Mouse (Mus musculus): ENCODE data around the gene Xirp1. TPM values are rescaled to one million over a fixed set of nuclear protein-coding genes. Genes with fewer than 3 reads are reported as not detected.

Xirp1 gene
- 0.04 TPM in 2 replicates for polyA plus RNA-seq (2012; rRNA removed)

DNA sequence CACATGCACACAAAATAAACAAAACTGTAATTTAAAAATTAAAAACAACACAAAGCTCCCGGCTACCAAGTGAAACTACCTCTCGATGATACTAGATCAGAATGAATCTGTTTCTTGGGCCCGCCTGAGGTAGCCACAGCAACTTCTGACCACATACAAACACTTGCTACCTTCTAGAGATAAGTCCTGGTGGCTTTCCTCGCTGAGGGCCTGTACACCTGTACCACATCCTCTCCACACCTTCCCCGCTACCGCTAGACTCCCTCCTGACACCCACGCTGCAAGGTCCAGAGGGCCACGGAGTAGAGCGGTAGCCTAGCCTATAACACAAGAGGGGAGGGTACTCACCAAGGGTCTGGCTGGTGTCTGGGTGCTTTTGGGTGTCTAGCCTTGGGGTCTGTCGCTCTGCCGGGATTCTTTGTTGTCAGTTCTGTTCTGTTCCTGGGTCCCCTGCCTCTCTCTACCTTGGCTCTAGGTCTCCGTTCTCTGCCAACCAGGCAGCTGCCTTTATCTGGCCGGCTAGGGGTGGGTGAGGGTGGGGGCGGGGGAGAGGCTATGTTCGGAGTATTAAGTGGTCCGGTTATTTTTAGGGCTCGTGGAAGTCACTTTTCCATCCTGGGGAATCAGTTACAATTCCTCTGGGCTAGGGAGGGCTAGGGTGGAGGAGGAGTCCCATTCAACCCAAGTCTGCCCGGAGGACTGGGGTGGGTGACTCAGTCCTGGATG is at the start of gene Xirp1:
Gene Xirp1 (minus strand): TSS at position 513 of the 726 bp plus-strand sequence.
- TF ChIP-seq POLR2A (IDR thresholded peaks at IDR 0.05; ENCODE audit: extremely low read depth, insufficient read depth, low read length) (no peak), CTCF (IDR thresholded peaks at IDR 0.05; ENCODE audit: extremely low read depth, insufficient read depth, low read length) (no peak)
- Histone ChIP-seq H3K4me3 (ENCODE audit: insufficient read depth, low read length) (no peak within 1 kb of the TSS), H3K4me1 (ENCODE audit: control insufficient read depth, insufficient read depth, low read length) (no peaks in the 10 kb centered on the region; the same call in 1 of the 2 replicates)

DNA sequence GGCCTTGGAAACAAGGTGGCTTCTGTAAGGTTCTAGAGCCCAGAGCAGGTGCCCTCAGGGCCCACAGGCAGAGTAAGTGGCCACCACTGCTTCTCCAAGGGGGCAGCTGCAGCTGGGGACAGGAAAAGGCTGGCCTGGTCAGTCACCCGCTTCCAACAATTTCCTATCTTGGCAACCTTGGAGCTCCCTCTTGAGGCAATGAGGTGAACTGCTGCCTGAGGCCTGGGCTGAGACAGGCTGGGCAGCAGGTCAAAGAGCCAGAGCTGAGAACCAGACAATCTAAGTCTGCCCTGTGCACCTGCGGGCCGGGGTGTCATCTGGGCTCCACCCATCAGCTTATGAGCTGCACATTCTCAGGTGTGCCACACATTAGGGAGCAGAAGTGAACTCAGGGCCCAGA is 49.8 kb upstream of the Xirp1 start:
- no peak for TF ChIP-seq POLR2A (IDR thresholded peaks at IDR 0.05; ENCODE audit: extremely low read depth, insufficient read depth, low read length)
- peak; percentile 89 for TF ChIP-seq CTCF (IDR thresholded peaks at IDR 0.05; ENCODE audit: extremely low read depth, insufficient read depth, low read length)
- Histone ChIP-seq H3K4me3 (ENCODE audit: insufficient read depth, low read length) (no peak overlapping the region), H3K27ac (ENCODE audit: insufficient read depth, low read length) (no peak overlapping the region), H3K4me1 (ENCODE audit: control insufficient read depth, insufficient read depth, low read length) (no peaks in the 10 kb centered on the region)

More for the DNA sequence above, at the start of gene Xirp1:
- no peak within 1 kb of the TSS for H3K27ac ChIP-seq (ENCODE audit: insufficient read depth, low read length)

DNA sequence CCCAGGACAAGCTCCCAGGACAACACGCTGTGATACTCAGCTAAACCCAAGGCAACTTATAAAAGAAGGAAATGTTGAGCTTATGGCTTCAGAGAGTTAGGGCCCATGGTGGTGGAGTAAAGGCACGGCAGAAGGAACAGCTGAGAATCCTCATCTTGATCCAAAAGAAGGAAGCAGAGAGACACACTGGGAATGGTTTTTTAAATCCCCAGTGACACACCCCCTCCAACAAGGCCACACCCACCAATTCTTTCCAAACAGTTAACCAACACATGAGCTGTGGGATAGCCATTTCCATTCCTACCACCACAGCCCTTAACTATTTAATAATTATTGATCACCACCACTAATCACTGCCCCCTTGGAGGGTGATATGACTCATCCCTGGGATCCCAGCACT is 47.9 kb upstream of the Xirp1 start:
- no peaks in the 10 kb centered on the region for H3K4me1 ChIP-seq (ENCODE audit: control insufficient read depth, insufficient read depth, low read length)
- no peak overlapping the region for H3K27ac ChIP-seq (ENCODE audit: insufficient read depth, low read length)
- TF ChIP-seq CTCF (IDR thresholded peaks at IDR 0.05; ENCODE audit: extremely low read depth, insufficient read depth, low read length) (no peak), POLR2A (IDR thresholded peaks at IDR 0.05; ENCODE audit: extremely low read depth, insufficient read depth, low read length) (no peak)
- no peak overlapping the region for H3K4me3 ChIP-seq (ENCODE audit: insufficient read depth, low read length)

DNA sequence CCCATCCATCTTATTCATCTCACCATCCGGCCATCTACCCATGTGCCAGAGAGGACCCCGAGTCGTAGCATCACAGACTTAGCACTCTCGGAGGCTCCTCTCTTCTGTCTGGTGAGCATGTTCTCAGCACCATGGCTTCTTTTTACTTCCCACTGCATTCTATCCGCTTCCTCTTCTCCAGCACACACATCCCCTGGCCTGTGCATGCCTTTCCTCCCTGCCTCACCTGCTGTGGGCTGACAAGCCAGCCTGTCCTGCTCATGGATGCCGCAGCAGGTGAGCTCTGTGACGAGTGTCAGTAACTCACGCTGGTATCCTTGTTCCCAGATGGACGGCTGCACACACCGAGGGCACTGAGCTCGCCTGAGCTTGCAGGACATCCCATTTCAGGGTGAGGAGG is 46.4 kb upstream of the Xirp1 start, which contains the start of gene Cx3cr1:
Gene Cx3cr1 (minus strand): TSS at position 101 of the 400 bp plus-strand sequence.
- TF ChIP-seq CTCF (IDR thresholded peaks at IDR 0.05; ENCODE audit: extremely low read depth, insufficient read depth, low read length) = no peak
- Histone ChIP-seq H3K4me3 (ENCODE audit: insufficient read depth, low read length) (no peak within 1 kb of the TSS), H3K4me1 (ENCODE audit: control insufficient read depth, insufficient read depth, low read length) (no peaks in the 10 kb centered on the region), H3K27ac (ENCODE audit: insufficient read depth, low read length) (no peak within 1 kb of the TSS)

GRCm38 (mm10) chr9:120068047-120068446 is 44.6 kb upstream of the Xirp1 start:
- Histone ChIP-seq H3K4me1 (ENCODE audit: control insufficient read depth, insufficient read depth, low read length) (no peaks in the 10 kb centered on the region), H3K4me3 (ENCODE audit: insufficient read depth, low read length) (no peak overlapping the region; the same call in 1 of the 2 replicates), H3K27ac (ENCODE audit: insufficient read depth, low read length) (no peak overlapping the region)
- no peak for TF ChIP-seq CTCF (IDR thresholded peaks at IDR 0.05; ENCODE audit: extremely low read depth, insufficient read depth, low read length)
- 0 out of 2 replicates have a peak, but pooled peaks have one; percentile 35 for TF ChIP-seq POLR2A (IDR thresholded peaks at IDR 0.05; ENCODE audit: extremely low read depth, insufficient read depth, low read length)

- no peak overlapping the region for H3K27ac ChIP-seq (ENCODE audit: insufficient read depth, low read length)
- no peak overlapping the region for H3K4me3 ChIP-seq (ENCODE audit: insufficient read depth, low read length)
- no peak for TF ChIP-seq CTCF (IDR thresholded peaks at IDR 0.05; ENCODE audit: extremely low read depth, insufficient read depth, low read length)
- no peak for TF ChIP-seq POLR2A (IDR thresholded peaks at IDR 0.05; ENCODE audit: extremely low read depth, insufficient read depth, low read length)
- no peaks in the 10 kb centered on the region for H3K4me1 ChIP-seq (ENCODE audit: control insufficient read depth, insufficient read depth, low read length)
Measured at GRCm38 (mm10) chr9:120067609-120068008, 44.2 kb upstream of the Xirp1 start.

DNA sequence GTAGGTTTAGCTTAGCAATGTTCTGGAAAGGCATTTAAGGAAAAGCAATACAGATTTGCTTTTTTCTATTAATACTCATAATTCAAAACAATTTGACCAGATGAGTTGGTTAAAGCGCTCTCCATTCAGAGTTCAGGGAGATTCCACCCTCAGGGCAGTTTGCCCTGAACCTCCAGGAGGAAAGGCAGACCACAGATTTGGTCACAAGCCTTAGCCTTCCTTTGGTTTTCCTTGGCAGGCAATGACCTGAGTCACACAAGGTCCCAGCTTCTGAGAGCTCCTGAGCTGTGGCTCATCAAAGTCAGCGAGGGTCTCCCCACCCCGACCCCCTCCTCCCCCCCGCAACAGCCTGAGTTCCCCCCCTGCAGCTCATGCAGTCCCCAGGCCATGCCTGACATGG is 40.9 kb upstream of the Xirp1 start:
- no peaks in the 10 kb centered on the region for H3K4me1 ChIP-seq (ENCODE audit: control insufficient read depth, insufficient read depth, low read length)
- no peak for TF ChIP-seq CTCF (IDR thresholded peaks at IDR 0.05; ENCODE audit: extremely low read depth, insufficient read depth, low read length)
- no peak for TF ChIP-seq POLR2A (IDR thresholded peaks at IDR 0.05; ENCODE audit: extremely low read depth, insufficient read depth, low read length)
- no peak overlapping the region for H3K4me3 ChIP-seq (ENCODE audit: insufficient read depth, low read length)
- H3K27ac ChIP-seq (ENCODE audit: insufficient read depth, low read length) = no peak overlapping the region

GRCm38 (mm10) chr9:120058730-120059129 is 35.3 kb upstream of the Xirp1 start:
- no peaks in the 10 kb centered on the region for H3K4me1 ChIP-seq (ENCODE audit: control insufficient read depth, insufficient read depth, low read length)
- no peak overlapping the region for H3K4me3 ChIP-seq (ENCODE audit: insufficient read depth, low read length)
- no peak overlapping the region for H3K27ac ChIP-seq (ENCODE audit: insufficient read depth, low read length)
- TF ChIP-seq CTCF (IDR thresholded peaks at IDR 0.05; ENCODE audit: extremely low read depth, insufficient read depth, low read length) = no peak
- no peak for TF ChIP-seq POLR2A (IDR thresholded peaks at IDR 0.05; ENCODE audit: extremely low read depth, insufficient read depth, low read length)

- Histone ChIP-seq H3K4me1 (ENCODE audit: control insufficient read depth, insufficient read depth, low read length) (no peaks in the 10 kb centered on the region), H3K4me3 (ENCODE audit: insufficient read depth, low read length) (no peak overlapping the region), H3K27ac (ENCODE audit: insufficient read depth, low read length) (no peak overlapping the region)
- TF ChIP-seq POLR2A (IDR thresholded peaks at IDR 0.05; ENCODE audit: extremely low read depth, insufficient read depth, low read length) (no peak), CTCF (IDR thresholded peaks at IDR 0.05; ENCODE audit: extremely low read depth, insufficient read depth, low read length) (no peak)
Measured at GRCm38 (mm10) chr9:120056201-120056600, 32.8 kb upstream of the Xirp1 start.
